Mouse (Mus musculus) erythroblast, adult 5-6 weeks (primary cell): Measurements from ENCODE around the gene Zfp426. TPM values are rescaled to one million over a fixed set of nuclear protein-coding genes. Genes with fewer than 3 reads are reported as not detected.

Experiments
- ATAC-seq: replicated peaks from 2 replicates; pipeline ENCODE4 v1.8.0; 2016; ENCODE audit warnings: moderate number of reproducible peaks, mild to moderate bottlenecking, moderate TSS enrichment, inconsistent platforms; ENCODE audit not compliant: poor library complexity, low FRiP score, severe bottlenecking
- total RNA-seq, 2 experiments: library from RNA; stranded (forward) in 1 of 2; stranded (reverse) in 1 of 2; fragments of 150-400 nt in 1 of 2; fragments of 200-764, 138-1000 nt in 1 of 2; gene quantifications; 2 replicates each; pipeline versions ENCODE4 v1.2.3 to v1.2.4; 2015 to 2017; ENCODE audit warnings: low replicate concordance in 2 of 2

The Zfp426 gene
- total RNA-seq, 2 experiments from 2014 or later: 12.5 to 17.6 TPM

DNA sequence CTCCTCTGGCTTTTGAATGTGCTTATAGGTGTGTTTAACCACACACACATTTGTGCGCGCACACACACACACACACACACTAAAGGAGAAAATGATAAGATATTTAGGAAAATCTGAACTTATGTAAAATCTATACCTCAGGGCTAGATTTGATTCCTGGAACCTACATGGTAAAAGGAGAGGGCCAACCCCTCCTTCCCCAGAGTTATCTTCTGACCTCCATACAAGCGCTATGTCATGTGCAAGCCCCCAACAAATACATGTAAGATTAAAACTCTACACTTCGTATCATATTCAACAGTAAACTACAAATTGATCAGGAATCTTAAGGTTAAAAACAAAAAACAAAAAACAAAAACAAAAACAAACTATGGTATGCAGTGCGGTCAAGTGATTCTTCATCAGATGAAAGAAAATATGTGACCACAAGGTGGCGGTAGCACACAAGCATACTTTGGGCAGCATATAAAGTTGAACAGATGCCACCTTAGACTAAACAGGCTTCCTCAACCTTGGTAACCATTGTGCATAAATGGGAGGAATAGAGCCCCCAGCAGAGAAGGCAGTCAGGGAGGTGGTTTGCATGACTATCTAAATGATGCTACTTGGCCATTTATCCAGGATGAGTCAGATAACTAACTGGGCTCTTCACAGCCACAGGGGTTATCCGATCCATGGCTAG lies 25.6 kb downstream of the Zfp426 start:
- peak; percentile 83; the same call in 1 of the 2 replicates for ATAC-seq

DNA sequence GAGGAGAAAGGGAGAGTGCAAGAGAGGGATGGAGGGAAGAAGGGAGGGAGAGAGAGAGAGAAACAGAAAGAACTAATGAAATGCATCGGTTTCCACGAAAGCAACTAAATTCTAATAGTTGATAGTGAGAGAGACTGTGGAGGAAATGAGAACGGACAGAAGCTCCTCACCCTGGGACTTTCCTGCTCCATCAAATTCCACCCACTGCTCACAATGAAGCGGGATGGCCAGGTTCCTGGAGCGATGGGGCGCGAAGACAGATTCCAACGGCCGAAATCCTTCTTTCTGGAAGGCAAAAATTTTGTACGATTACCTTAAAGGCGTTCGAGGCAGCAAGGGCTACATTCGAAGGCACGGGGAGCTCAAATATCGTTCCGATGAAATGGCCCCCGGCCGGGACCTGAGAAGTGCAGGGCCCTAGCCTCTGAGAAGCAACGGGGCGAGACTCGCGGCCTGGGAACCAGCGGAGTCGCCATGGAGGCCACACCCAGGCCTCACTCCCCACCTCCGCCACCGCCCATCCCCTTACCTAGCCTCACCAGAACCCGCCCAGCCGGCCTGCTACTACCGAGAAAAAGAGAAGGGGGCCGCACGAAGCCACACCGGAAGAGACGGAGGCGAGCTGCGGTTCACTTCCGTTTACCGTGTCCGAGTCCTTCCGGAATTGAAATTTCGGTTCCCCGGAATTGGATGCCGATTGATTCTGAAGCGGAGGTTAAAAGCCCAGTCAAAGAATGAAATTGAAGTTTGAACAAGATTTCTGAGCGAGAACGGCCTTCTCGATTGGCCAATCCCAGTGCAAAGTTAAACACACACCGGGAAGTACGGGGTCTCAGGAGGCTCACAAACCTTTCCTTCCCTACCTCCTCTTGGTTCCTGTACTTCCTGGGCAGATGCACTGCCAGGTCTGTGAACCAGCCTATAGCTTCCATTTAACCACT lies 32.9 kb downstream of the Zfp426 start, which contains the start of gene Zfp26:
TSS of gene Zfp26 (minus strand) at position 786 of the 941 bp plus-strand sequence.
- ATAC-seq: peak; percentile 97

DNA sequence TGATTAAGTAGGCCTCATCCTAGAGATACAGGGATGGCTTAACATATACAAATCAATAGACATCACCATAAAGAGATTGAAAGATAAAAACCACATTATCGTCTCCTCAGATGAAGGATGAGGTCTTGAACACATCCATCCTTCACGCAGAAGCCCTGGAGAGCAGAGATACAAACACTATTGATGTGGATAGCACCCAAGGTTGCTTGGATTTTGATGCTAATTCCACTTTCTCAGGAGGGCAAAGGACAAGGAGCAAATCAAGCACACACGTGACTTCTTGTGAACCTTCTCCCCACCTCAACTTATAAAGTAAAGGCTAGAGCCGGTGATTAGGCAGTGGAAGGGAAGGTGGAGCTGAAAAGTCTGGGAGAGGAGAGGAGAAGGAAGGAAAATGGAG lies 38.9 kb downstream of the Zfp426 start:
- ATAC-seq: no peak

DNA sequence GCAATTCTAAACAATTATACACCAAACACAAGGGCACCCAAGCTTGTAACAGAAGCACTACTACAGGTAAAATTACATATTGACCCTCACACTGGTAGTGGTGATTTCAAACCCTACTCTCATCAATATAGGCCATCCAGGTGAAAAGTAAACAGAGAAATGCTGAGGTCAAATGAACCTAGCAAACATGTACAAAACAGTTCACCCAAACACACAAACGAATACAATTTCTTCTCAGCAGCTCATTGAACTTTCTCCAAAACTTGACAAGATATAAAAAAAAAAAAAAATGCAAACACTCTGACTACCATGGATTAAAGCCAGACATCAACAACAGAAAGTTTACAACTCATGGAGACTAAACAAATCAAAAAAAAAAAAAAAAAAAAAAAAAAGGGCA lies 41.1 kb downstream of the Zfp426 start:
- ATAC-seq: no peak

DNA sequence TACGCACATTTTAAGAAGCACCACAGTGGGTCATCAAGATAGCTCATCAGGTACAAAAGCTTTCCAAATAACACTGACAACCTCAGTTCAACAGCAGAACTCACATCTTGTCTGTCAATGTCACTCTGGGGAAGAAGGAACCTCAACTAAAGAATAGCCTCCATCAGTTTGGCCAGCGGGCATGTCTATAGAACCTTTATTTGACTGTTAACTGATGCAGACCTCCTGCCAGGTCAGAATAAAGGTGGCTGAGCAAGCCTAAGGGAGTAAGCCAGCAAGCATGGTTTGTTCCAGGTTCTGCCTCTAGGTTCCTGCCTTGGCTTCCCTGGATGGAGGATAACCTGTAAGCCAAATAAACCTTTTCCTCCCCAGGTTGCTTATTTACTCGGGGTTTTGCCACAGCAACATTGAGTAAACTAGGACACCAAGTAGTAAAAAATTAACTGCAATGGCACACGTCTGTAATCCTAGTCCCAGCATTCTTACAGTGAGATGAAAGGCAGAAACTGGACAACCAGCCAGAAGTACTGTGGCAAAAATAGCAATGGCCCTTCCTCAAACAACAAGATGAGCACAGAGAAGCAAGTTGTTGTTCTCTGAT lies 49.3 kb downstream of the Zfp426 start:
- no peak for ATAC-seq

DNA sequence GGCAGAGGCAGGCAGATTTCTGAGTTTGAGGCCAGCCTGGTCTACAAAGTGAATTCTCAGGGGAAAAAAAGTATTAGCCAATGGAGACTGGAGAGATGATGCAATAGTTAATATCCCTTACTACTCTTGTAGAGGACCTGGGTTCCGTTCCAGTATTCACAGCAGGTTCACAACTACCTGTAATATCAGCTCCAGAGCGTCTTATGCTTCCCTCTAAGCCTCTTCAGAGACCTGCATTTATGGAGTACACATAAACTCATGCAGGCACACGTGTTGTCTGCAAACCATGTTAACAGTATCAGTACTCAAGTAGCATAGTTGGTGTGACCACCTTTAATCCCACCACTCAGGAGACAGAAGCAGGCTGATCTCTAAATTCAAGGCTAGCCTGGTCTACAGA lies 62.5 kb downstream of the Zfp426 start:
- ATAC-seq: no peak

Other genes with a start within 250 kb of the Zfp426 start
- gene Olfr39, start 210.4 kb downstream of the Zfp426 start, total RNA-seq (2015; ENCODE audit: low replicate concordance): not detected in 2 replicates
- not detected in 2 replicates for gene Olfr39, start 210.4 kb downstream of the Zfp426 start, total RNA-seq (2017; ENCODE audit: low replicate concordance)
- gene Olfr873, start 194.2 kb downstream of the Zfp426 start, total RNA-seq (2015; ENCODE audit: low replicate concordance): not detected in 2 replicates
- 0.14 TPM in 1 of 2 replicates, not detected in the other for gene Olfr873, start 194.2 kb downstream of the Zfp426 start, total RNA-seq (2017; ENCODE audit: low replicate concordance)
- not detected in 2 replicates for gene Olfr18, start 156.7 kb downstream of the Zfp426 start, total RNA-seq (2015; ENCODE audit: low replicate concordance)
- not detected in 2 replicates for gene Olfr18, start 156.7 kb downstream of the Zfp426 start, total RNA-seq (2017; ENCODE audit: low replicate concordance)
- 0.77 and 2.5 TPM in 2 replicates for gene Zfp560, start 107.6 kb downstream of the Zfp426 start, total RNA-seq (2015; ENCODE audit: low replicate concordance)
- 0.34 and 1.3 TPM in 2 replicates for gene Zfp560, start 107.6 kb downstream of the Zfp426 start, total RNA-seq (2017; ENCODE audit: low replicate concordance)
- 5.0 TPM in 2 replicates for gene Zfp26, start 32.6 kb downstream of the Zfp426 start, total RNA-seq (2015; ENCODE audit: low replicate concordance)
- 3.1 and 17.9 TPM in 2 replicates for gene Zfp26, start 32.6 kb downstream of the Zfp426 start, total RNA-seq (2017; ENCODE audit: low replicate concordance)
- 10.2 and 10.4 TPM in 2 replicates for gene Zfp266, start 28.7 kb upstream of the Zfp426 start, total RNA-seq (2015; ENCODE audit: low replicate concordance)
- 6.8 and 8.9 TPM in 2 replicates for gene Zfp266, start 28.7 kb upstream of the Zfp426 start, total RNA-seq (2017; ENCODE audit: low replicate concordance)
- 1.7 and 4.2 TPM in 2 replicates for gene Zfp846, start 88.5 kb upstream of the Zfp426 start, total RNA-seq (2015; ENCODE audit: low replicate concordance)
- 0.09 and 0.70 TPM in 2 replicates for gene Zfp846, start 88.5 kb upstream of the Zfp426 start, total RNA-seq (2017; ENCODE audit: low replicate concordance)
- gene Ubl5, start 150.1 kb upstream of the Zfp426 start, total RNA-seq (2015; ENCODE audit: low replicate concordance): 139 and 174 TPM in 2 replicates
- gene Ubl5, start 150.1 kb upstream of the Zfp426 start, total RNA-seq (2017; ENCODE audit: low replicate concordance): 32.8 and 53.8 TPM in 2 replicates
- 7.5 and 18.8 TPM in 2 replicates for gene Fbxl12, start 152.0 kb upstream of the Zfp426 start, total RNA-seq (2015; ENCODE audit: low replicate concordance)
- 2.3 and 3.2 TPM in 2 replicates for gene Fbxl12, start 152.0 kb upstream of the Zfp426 start, total RNA-seq (2017; ENCODE audit: low replicate concordance)
- gene Pin1, start 159.3 kb upstream of the Zfp426 start, total RNA-seq (2015; ENCODE audit: low replicate concordance): 4.2 and 4.6 TPM in 2 replicates
- gene Pin1, start 159.3 kb upstream of the Zfp426 start, total RNA-seq (2017; ENCODE audit: low replicate concordance): 2.1 and 3.8 TPM in 2 replicates